Mouse (Mus musculus): ENCODE data around the gene Dpy19l1.

GRCm38 (mm10) chr9:24512121-24512539 is 9.2 kb upstream of the Dpy19l1 start:
- TF ChIP-seq POLR2A (IDR thresholded peaks at IDR 0.05; ENCODE audit: low read depth, low read length): 0 out of 2 replicates have a peak, but pooled peaks have one; percentile 32
- TF ChIP-seq NRF1 (IDR thresholded peaks at IDR 0.05; ENCODE audit: low read depth, low read length): no peak
- no peak for TF ChIP-seq CHD1 (IDR thresholded peaks at IDR 0.05; ENCODE audit: low read depth, low read length)
- no peak for TF ChIP-seq ZMIZ1 (IDR thresholded peaks at IDR 0.05; ENCODE audit: low read depth, low read length)
- TF ChIP-seq SMC3 (IDR thresholded peaks at IDR 0.05; ENCODE audit: low read depth, low read length): no peak
- 0 out of 2 replicates have a peak, but pooled peaks have one; percentile 26 for TF ChIP-seq SIN3A (IDR thresholded peaks at IDR 0.05; ENCODE audit: low read length)
